Mouse (Mus musculus): ENCODE results near the gene Usp37. TPM values are rescaled to one million over a fixed set of nuclear protein-coding genes. Genes with fewer than 3 reads are reported as not detected.
"Not testable (repeated sequence)": the region's sequence is repeated elsewhere in the genome, so short reads cannot be mapped to it uniquely, and the experiment has no call there.

Gene Usp37
- polyA plus RNA-seq, 1 experiment from 2014 or later = 38.0 TPM

DNA sequence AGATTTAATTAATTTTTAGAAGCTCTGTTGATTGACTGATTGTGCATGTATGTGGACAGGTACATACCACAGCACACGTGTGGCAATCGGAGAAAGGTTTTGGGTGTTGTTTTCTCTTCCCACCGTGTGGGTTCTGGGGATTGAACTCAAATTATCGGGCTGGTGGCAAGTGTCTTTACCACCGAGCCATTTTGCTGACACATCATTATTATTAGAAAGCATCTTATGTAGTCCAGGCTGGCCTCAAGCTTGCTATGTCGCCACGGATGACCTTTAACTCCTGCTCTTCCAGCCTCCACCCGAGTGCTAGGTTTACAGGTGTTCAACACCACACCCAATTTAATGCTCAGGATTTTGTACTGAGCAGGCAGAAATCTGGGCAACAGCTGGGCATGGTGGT, 131.4 kb downstream of the Usp37 start:
- Histone ChIP-seq H3K27me3 (no peaks in the 10 kb centered on the region), H3K36me3 (no peaks in the 10 kb centered on the region), H3K9ac (no peak overlapping the region), H3K4me1 (peaks cover 2% of the 10 kb centered on the region; the same call in 1 of the 2 replicates), H3K27ac (no peak overlapping the region), H3K4me3 (no peak overlapping the region), H3K9me3 (no peaks in the 10 kb centered on the region), H3K4me2 (no peak overlapping the region)
- WGBS = 79% methylated on average over 8 of the region's 8 CpGs
- no peak for ATAC-seq (ENCODE audit: insufficient number of reproducible peaks, insufficient read depth, low FRiP score, low TSS enrichment, low read depth)

DNA sequence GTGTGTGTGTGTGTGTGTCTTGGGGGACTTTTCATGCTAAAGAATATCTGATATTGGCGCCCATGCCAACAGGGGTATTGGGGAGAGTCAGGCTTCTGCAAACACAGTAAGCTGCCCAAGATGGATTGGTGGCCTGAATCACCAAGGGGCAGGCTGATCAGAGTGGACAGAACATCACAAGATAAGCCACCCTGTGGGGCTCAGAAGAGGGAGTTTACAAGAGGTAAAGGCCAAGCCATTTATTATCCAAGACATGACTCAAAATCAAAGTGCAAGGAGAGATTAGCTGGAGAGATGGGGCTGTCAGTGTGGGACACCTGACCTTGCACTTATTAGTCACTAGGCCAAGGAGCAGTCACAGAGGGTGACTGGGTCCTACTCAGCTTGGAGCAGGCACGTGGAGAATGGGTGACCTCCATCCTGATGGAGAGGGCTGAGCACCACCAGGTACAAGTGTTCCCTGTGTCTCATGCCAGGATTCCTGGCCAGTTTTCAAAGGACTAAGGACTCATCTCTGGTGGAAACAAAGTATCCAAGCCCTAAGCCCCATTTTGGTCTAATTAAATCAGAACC, 132.2 kb downstream of the Usp37 start:
- H3K27me3 ChIP-seq = no peaks in the 10 kb centered on the region
- 50% methylated on average over 2 of the region's 2 CpGs for WGBS
- no peak for ATAC-seq (ENCODE audit: insufficient number of reproducible peaks, insufficient read depth, low FRiP score, low TSS enrichment, low read depth)
- H3K4me1 ChIP-seq = peaks cover 2% of the 10 kb centered on the region; the same call in 1 of the 2 replicates
- no peak overlapping the region for H3K9ac ChIP-seq
- no peak overlapping the region for H3K4me3 ChIP-seq
- no peaks in the 10 kb centered on the region for H3K9me3 ChIP-seq
- no peaks in the 10 kb centered on the region for H3K36me3 ChIP-seq
- H3K27ac ChIP-seq = no peak overlapping the region
- no peak overlapping the region for H3K4me2 ChIP-seq

DNA sequence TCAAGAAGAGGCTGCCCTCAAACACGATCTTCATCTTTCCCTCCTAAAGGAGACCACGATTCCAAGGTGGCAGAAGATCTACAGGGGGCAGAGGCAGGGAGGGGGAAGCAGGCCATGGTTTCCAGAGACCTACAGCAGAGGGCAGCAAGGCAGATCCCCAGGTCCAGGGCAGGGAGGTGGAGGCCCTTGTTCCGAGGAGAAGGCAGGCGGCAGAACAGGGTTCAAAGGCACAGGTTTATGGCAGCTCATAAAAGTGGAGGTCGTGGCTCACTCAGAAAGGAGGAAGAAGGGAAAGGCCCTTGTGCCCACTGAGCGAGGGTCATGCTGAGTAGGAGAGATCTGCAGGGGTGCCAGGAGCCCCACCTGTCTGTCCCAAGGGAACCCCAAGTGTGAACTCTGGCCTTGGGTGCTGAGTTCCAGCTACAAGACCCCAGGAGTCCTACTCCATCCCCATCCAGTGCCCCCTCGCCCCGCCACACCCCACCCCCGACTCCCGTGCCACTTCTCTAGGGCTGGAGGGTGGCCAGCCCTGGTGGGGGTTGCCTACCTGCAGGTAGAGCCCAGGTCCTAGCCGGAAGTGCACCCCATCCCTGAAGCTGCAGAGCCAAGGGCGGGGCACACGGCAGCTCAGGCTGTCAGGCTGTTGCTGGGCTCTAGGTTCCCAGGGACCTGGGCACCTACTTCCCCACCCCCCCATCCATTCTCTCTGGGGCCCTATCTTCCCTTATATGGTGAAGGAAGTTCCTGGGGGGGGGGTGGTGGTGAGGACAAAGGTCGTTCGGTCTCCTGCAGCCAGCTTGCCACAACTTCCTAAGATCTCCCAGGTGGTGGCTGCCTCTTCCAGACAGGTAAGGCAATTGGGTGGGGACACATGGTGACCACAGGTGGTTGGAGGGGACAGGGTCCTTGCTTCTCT, 135.2 kb downstream of the Usp37 start, which contains the start of gene Vil1:
TSS of gene Vil1 (plus strand) at position 788 of the 916 bp plus-strand sequence.
- no peak within 1 kb of the TSS for H3K4me2 ChIP-seq
- 63% methylated on average over 15 of the region's 15 CpGs for WGBS
- H3K36me3 ChIP-seq = no peaks in the 10 kb centered on the region
- no peaks in the 10 kb centered on the region for H3K9me3 ChIP-seq
- H3K27ac ChIP-seq = no peak within 1 kb of the TSS
- ATAC-seq (ENCODE audit: insufficient number of reproducible peaks, insufficient read depth, low FRiP score, low TSS enrichment, low read depth) = no peak
- peaks cover 2% of the 10 kb centered on the region; the same call in 1 of the 2 replicates for H3K4me1 ChIP-seq
- no peak within 1 kb of the TSS for H3K4me3 ChIP-seq
- H3K27me3 ChIP-seq = no peaks in the 10 kb centered on the region
- H3K9ac ChIP-seq = no peak within 1 kb of the TSS

DNA sequence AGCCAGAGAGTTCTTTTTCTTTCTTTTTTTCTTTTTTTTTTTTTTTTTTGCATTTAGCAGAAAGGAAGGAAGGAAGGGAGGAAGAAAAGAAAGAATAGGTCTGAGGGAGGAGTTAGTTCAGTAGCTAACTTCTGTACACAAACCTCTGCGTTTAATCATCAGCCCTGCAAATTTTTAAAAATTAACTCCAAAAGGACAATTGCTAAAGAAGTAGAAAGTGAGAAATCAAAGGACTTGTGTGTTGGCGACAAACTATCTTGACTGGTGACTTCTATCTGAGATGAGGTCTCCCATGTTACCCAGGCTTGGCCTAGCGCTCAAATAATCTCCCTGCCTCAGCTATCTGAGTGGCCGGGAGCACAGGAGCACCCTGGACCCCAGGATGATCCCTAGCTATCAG, 139.9 kb downstream of the Usp37 start:
- H3K4me3 ChIP-seq = no peak overlapping the region
- H3K9me3 ChIP-seq = no peaks in the 10 kb centered on the region
- no peaks in the 10 kb centered on the region for H3K36me3 ChIP-seq
- H3K27ac ChIP-seq = no peak overlapping the region
- no peaks in the 10 kb centered on the region for H3K4me1 ChIP-seq
- ATAC-seq (ENCODE audit: insufficient number of reproducible peaks, insufficient read depth, low FRiP score, low TSS enrichment, low read depth) = no peak
- H3K9ac ChIP-seq = no peak overlapping the region
- H3K4me2 ChIP-seq = no peak overlapping the region
- 90% methylated on average over 4 of the region's 4 CpGs for WGBS
- H3K27me3 ChIP-seq = no peaks in the 10 kb centered on the region

DNA sequence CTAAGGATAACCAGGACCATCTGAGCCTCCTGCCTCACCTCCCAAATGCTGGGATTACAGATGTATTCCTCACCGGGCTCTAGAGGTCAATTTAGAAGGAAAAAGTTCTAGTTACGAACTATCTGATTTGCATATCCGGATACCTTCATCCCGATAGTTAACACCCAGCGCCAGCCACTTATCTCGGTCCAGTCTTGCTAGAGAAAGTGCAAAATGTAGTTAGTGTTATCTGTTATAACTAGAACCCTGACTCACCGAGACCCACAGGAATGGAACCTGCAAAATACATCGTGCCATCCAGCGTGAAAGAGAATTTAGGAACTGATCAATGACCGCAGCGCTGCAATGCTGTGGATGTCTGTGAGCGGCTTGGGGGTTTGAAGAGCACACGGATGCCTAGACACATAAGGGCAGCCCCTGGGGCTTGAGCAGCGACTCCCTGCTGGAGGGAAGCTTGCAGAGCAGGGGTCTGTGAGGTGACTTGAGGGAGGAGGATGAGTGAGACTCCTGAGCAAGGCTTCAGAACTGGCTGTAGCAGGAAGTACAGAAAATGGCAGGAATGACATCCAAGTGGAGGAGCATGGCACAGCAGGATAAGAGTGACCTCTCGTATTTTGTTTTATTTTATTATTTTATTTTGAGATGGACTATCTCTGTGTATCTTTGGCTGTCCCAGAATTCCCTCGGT, 142.9 kb downstream of the Usp37 start:
- WGBS = 46% methylated on average over 16 of the region's 16 CpGs
- H3K36me3 ChIP-seq = no peaks in the 10 kb centered on the region
- peaks cover 5% of the 10 kb centered on the region; the same call in 1 of the 2 replicates for H3K4me1 ChIP-seq
- no peak overlapping the region for H3K4me2 ChIP-seq
- no peak overlapping the region for H3K4me3 ChIP-seq
- H3K9me3 ChIP-seq = no peaks in the 10 kb centered on the region
- H3K9ac ChIP-seq = no peak overlapping the region
- no peak overlapping the region for H3K27ac ChIP-seq
- H3K27me3 ChIP-seq = no peaks in the 10 kb centered on the region
- no peak for ATAC-seq (ENCODE audit: insufficient number of reproducible peaks, insufficient read depth, low FRiP score, low TSS enrichment, low read depth)

DNA sequence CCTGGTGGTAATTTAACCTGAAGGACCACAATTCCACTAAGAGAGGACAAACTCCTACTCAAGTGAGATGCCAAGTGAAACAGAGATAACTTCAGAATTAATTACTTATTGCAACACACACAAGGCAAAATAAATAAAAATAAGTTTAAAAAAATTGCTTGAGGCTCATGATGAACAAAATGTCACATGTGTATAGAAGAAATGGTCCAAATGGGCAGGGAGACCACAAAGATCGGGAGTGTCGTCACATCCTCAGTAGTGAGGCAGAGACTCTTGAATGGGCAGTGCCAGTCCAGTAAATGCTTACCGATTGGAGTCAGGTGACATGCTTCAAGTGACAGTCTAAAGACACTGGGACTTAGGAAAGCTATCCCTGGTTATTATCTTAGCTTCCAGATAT, 143.6 kb downstream of the Usp37 start:
- no peak for ATAC-seq (ENCODE audit: insufficient number of reproducible peaks, insufficient read depth, low FRiP score, low TSS enrichment, low read depth)
- no peaks in the 10 kb centered on the region for H3K36me3 ChIP-seq

DNA sequence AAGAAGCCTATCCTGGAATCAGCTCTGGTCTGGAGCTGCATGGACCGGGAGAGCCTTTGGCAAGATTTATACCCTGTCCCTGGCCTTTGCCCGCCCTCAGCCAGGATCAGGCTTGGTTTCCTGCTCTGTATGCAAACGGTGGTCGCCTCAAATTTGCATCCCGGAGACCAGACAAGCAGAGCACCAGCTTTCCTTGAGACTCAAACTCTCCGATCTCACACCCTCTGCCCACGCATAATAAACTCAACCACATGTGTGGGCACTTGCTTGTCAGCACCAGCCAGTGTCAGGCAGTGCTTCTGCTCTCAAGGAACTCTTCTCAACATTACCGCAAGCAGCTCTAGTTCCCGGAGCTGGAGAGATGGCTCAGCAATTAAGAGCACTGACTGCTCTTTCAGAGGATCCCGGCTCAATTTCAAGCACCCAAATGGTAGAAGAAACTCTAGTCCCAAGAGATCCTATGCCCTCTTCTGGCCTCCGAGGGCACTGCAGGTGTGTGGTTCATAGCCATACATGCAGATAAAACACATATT, 146.1 kb downstream of the Usp37 start:
- WGBS = 3% methylated on average over 11 of the region's 11 CpGs
- H3K4me2 ChIP-seq = peak overlapping the region; percentile 80
- peaks cover 18% of the 10 kb centered on the region for H3K4me1 ChIP-seq
- peaks cover 23% of the 10 kb centered on the region for H3K36me3 ChIP-seq
- peak overlapping the region; percentile 66 for H3K9ac ChIP-seq
- H3K9me3 ChIP-seq = no peaks in the 10 kb centered on the region
- H3K27me3 ChIP-seq = no peaks in the 10 kb centered on the region
- H3K4me3 ChIP-seq = peak overlapping the region; percentile 46
- peak overlapping the region; percentile 93 for H3K27ac ChIP-seq
- peak; percentile 12 for ATAC-seq (ENCODE audit: insufficient number of reproducible peaks, insufficient read depth, low FRiP score, low TSS enrichment, low read depth)

More for the DNA sequence above, 143.6 kb downstream of the Usp37 start:
- Histone ChIP-seq H3K4me2 (no peak overlapping the region), H3K4me1 (peaks cover 5% of the 10 kb centered on the region; the same call in 1 of the 2 replicates), H3K27me3 (no peaks in the 10 kb centered on the region), H3K9me3 (no peaks in the 10 kb centered on the region), H3K4me3 (no peak overlapping the region), H3K27ac (no peak overlapping the region), H3K9ac (no peak overlapping the region)
- WGBS = 76% methylated on average over 3 of the region's 3 CpGs

DNA sequence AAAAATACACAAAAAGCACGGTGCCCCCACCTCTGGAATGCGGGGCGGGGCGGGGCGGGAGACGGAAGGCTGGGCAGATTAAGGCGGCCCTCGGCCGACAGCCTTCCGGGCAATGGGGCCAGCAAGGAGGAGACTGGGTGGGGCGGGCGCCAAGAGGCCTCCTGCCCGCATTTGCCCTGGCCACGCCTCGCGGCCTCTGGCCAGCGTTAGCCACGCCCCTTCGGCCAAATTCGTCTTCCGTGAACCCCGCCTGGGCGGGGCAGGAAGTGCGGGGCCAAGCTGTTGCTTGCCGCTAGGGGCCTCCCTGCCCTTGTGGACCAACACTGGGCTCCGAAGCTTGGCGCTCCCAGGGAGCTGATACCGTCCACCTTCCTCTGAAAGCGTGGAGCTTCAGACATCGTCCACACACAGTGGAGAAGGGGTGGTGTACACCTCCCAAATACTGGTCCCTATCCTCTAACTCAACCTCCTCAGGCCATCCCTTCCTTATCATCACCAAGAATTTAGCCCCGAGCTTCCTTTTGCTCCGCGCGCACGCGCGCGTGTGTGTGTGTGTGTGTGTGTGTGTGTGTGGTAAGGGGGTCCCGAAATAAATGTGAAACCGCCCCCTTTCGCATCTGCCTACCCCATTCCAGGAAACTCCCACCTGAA, 146.7 kb downstream of the Usp37 start:
- Histone ChIP-seq H3K9me3 (no peaks in the 10 kb centered on the region), H3K27me3 (no peaks in the 10 kb centered on the region), H3K27ac (peak overlapping the region; percentile 93), H3K4me1 (peaks cover 24% of the 10 kb centered on the region), H3K9ac (peak overlapping the region; percentile 66), H3K36me3 (peaks cover 23% of the 10 kb centered on the region), H3K4me3 (peak overlapping the region; percentile 46), H3K4me2 (peak overlapping the region; percentile 80)
- peak; percentile 85 for ATAC-seq (ENCODE audit: insufficient number of reproducible peaks, insufficient read depth, low FRiP score, low TSS enrichment, low read depth)
- WGBS = under 1% methylated on average over 40 of the region's 41 CpGs

DNA sequence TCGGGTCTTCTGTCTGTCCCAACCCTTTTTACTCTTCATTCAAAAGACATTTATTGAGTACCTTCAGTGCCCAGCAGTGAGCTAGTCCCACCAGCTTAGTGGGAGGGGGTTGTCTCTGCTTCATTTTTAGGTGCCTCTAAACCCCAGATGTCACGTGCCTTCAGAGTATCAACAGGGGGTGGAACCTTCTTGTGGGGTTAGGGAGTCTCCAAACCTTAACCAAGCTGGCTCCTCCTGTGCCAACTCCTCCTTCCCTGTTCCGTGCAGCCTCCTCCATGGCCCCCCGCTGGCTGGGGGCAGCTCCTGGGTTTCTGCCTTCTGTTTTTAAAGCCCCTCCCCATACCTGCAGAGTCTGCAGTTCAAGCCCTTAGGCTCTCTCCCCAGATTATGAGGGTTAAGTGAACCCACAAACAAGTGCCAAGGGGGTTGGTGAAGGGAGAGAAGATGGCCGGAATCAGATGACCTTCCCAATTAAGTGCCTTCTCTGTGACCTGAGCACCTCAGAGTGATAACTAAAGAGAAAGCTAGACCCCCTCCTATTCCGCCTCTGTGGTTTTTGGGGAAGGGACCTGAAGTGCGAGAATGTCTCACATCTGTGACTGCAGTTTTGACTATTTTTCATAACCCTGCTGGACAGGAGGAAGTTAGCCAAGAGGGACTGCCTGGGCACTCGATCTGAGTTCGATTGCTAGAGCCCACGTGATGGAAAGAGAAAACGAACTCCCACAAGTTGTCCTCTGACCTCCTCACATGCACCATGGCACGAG, 147.4 kb downstream of the Usp37 start:
- H3K4me1 ChIP-seq = peaks cover 25% of the 10 kb centered on the region
- not testable (repeated sequence) for H3K9me3 ChIP-seq, H3K27me3 ChIP-seq
- H3K4me3 ChIP-seq = peak overlapping the region; percentile 46
- peak; percentile 1; the same call in 1 of the 2 replicates for ATAC-seq (ENCODE audit: insufficient number of reproducible peaks, insufficient read depth, low FRiP score, low TSS enrichment, low read depth)
- peak overlapping the region; percentile 66; the same call in 1 of the 2 replicates for H3K9ac ChIP-seq
- H3K4me2 ChIP-seq = peak overlapping the region; percentile 80
- WGBS = 6% methylated on average over 12 of the region's 12 CpGs
- peak overlapping the region; percentile 93 for H3K27ac ChIP-seq
- peaks cover 23% of the 10 kb centered on the region for H3K36me3 ChIP-seq

DNA sequence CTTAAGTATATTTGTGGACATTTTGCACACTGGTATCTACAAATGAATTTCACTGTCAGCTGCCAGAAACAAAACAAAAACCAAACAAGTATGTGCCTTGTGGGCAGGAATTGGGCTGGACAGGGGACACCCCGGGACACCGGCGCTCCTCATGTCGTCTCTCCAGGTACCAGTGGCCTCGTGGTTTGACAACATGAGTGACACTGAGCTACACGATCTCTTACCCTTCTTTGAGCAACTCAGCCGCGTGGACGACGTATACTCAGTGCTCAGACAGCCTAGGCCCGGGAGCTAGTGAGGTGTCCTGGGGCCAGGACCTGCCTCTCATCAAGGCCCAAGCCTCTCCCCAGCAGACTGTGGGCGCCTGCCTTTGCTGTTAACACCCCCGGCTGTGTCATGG, 148.8 kb downstream of the Usp37 start:
- Histone ChIP-seq H3K9ac (no peak overlapping the region), H3K9me3 (no peaks in the 10 kb centered on the region), H3K27ac (no peak overlapping the region), H3K4me2 (no peak overlapping the region), H3K36me3 (peaks cover 23% of the 10 kb centered on the region), H3K4me3 (no peak overlapping the region), H3K27me3 (no peaks in the 10 kb centered on the region), H3K4me1 (peaks cover 33% of the 10 kb centered on the region)
- ATAC-seq (ENCODE audit: insufficient number of reproducible peaks, insufficient read depth, low FRiP score, low TSS enrichment, low read depth) = no peak
- 90% methylated on average over 13 of the region's 13 CpGs for WGBS
